In genomic region chr2:102745259-102745906, GRCm38 (mm10) we compare ENCODE assay signal across 8 mouse cellular contexts.
A peak's percentile ranks its signal among the peaks of the same experiment; 100 is the strongest.
DNase-seq lines count a peak whose midpoint lies in the region; ATAC-seq and TF ChIP-seq lines count a peak whose summit lies in the region.

No protein-coding gene starts in this region.

- no peaks in the 10 kb centered on the region for H3K27me3 ChIP-seq in forebrain, embryonic 13.5 days
- H3K27me3 ChIP-seq in hindbrain, embryonic 13.5 days: no peaks in the 10 kb centered on the region
- no peaks in the 10 kb centered on the region for H3K27me3 ChIP-seq in liver, embryonic 14.5 days (ENCODE audit: control insufficient read depth, insufficient read depth, low read length)
- no peaks in the 10 kb centered on the region for H3K27me3 ChIP-seq in thymus, adult 2 months (ENCODE audit: control insufficient read depth, insufficient read depth, low read length)

- TF ChIP-seq CTCF in liver, embryonic 14.5 days (IDR thresholded peaks at IDR 0.05; ENCODE audit: low read depth): no peak
- no peak for TF ChIP-seq CTCF in thymus, adult 2 months (IDR thresholded peaks at IDR 0.05; ENCODE audit: borderline replicate concordance, control insufficient read depth, extremely low read depth, insufficient read depth, low read length, poor library complexity)

- TF ChIP-seq POLR2A in thymus, adult 2 months (IDR thresholded peaks at IDR 0.05; ENCODE audit: control insufficient read depth, extremely low read depth, insufficient read depth, low read length, poor library complexity): no peak

- H3K9ac ChIP-seq in forebrain, embryonic 13.5 days: no peak overlapping the region
- no peak overlapping the region for H3K9ac ChIP-seq in hindbrain, embryonic 13.5 days
- H3K9ac ChIP-seq in liver, embryonic 14.5 days (replicated peaks): no peak overlapping the region

- H3K4me3 ChIP-seq in forebrain, embryonic 13.5 days: 0 out of 2 replicates have a peak overlapping the region, but pooled peaks have one; percentile 6
- no peak overlapping the region for H3K4me3 ChIP-seq in hindbrain, embryonic 13.5 days
- H3K4me3 ChIP-seq in liver, embryonic 14.5 days (ENCODE audit: insufficient read depth in 1 of 2, low read depth in 2 of 2, low read length in 2 of 2): no peak overlapping the region
- H3K4me3 ChIP-seq in thymus, adult 2 months (ENCODE audit: control insufficient read depth, insufficient read depth, low read length): no peak overlapping the region

- peaks cover 20% of the 10 kb centered on the region for H3K4me1 ChIP-seq in forebrain, embryonic 13.5 days
- peaks cover 15% of the 10 kb centered on the region for H3K4me1 ChIP-seq in hindbrain, embryonic 13.5 days (replicated peaks)
- peaks cover 7 to 9% of the 10 kb centered on the region in 2 experiments for H3K4me1 ChIP-seq in liver, embryonic 14.5 days (replicated peaks; ENCODE audit: control insufficient read depth in 2 of 2, insufficient read depth in 2 of 2, low read length in 1 of 2)
- H3K4me1 ChIP-seq in thymus, adult 2 months (replicated peaks; ENCODE audit: control insufficient read depth, insufficient read depth, low read length): no peaks in the 10 kb centered on the region

- peak; percentile 34 for DNase-seq in cerebellum, adult 9-11 months
- peak; percentile 82 to 85 (median 83) for DNase-seq in liver, embryonic 14.5 days (ENCODE audit: low read depth in 3 of 3, low spot score in 3 of 3)
- no peak for DNase-seq in thymus, adult 2 months

- no peak for ATAC-seq in cerebellum, adult (ENCODE audit: insufficient number of reproducible peaks, low FRiP score, low TSS enrichment)
- ATAC-seq in activated CD4-positive, CD25-positive, alpha-beta regulatory T cell, adult 4 months: peak; percentile 46
- ATAC-seq in forebrain, embryonic 13.5 days: peak; percentile 96
- ATAC-seq in hindbrain, embryonic 13.5 days (ENCODE audit: low FRiP score): peak; percentile 95
- peak; percentile 93 for ATAC-seq in liver, embryonic 14.5 days (ENCODE audit: insufficient read depth)
- peak; percentile 68 for ATAC-seq in monocyte, adult 5-6 weeks (replicated peaks; ENCODE audit: insufficient number of reproducible peaks, low FRiP score, low TSS enrichment, poor library complexity, severe bottlenecking)

- 2% methylated on average over 7 of the region's 7 CpGs for WGBS in forebrain, embryonic 13.5 days
- WGBS in hindbrain, embryonic 13.5 days: 7% methylated on average over 7 of the region's 7 CpGs
- 5% methylated on average over 7 of the region's 7 CpGs for WGBS in liver, embryonic 14.5 days (ENCODE audit: insufficient replicate concordance)
- WGBS in thymus, adult 2 months: 70% methylated on average over 7 of the region's 7 CpGs

- H3K9me3 ChIP-seq in forebrain, embryonic 13.5 days (replicated peaks): no peaks in the 10 kb centered on the region
- no peaks in the 10 kb centered on the region for H3K9me3 ChIP-seq in hindbrain, embryonic 13.5 days
- H3K9me3 ChIP-seq in liver, embryonic 14.5 days (ENCODE audit: control insufficient read depth, low read length): no peaks in the 10 kb centered on the region

- H3K36me3 ChIP-seq in forebrain, embryonic 13.5 days (ENCODE audit: poor library complexity, severe bottlenecking): peaks cover under 1% of the 10 kb centered on the region; the same call in 1 of the 2 replicates
- peaks cover 27% of the 10 kb centered on the region for H3K36me3 ChIP-seq in hindbrain, embryonic 13.5 days
- H3K36me3 ChIP-seq in liver, embryonic 14.5 days (replicated peaks; ENCODE audit: control insufficient read depth, insufficient read depth, low read depth): no peaks in the 10 kb centered on the region
- H3K36me3 ChIP-seq in thymus, adult 2 months (ENCODE audit: control insufficient read depth, insufficient read depth, low read length): no peaks in the 10 kb centered on the region

- H3K27ac ChIP-seq in forebrain, embryonic 13.5 days: peak overlapping the region; percentile 48
- H3K27ac ChIP-seq in hindbrain, embryonic 13.5 days: peak overlapping the region; percentile 68
- peak overlapping the region; percentile 23; the same call in 1 of the 2 replicates for H3K27ac ChIP-seq in liver, embryonic 14.5 days
- no peak overlapping the region for H3K27ac ChIP-seq in thymus, adult 2 months (ENCODE audit: control insufficient read depth, insufficient read depth, low read length)

- TF ChIP-seq EP300 in liver, embryonic 14.5 days (IDR thresholded peaks at IDR 0.05; ENCODE audit: low read depth): peak; percentile 83

- peak overlapping the region; percentile 46 for H3K4me2 ChIP-seq in forebrain, embryonic 13.5 days
- H3K4me2 ChIP-seq in hindbrain, embryonic 13.5 days: peak overlapping the region; percentile 17; the same call in 1 of the 2 replicates
- H3K4me2 ChIP-seq in liver, embryonic 14.5 days (ENCODE audit: low read depth): peak overlapping the region; percentile 45
